Mouse (Mus musculus): ENCODE data around the gene Fabp6. TPM values are rescaled to one million over a fixed set of nuclear protein-coding genes. Genes with fewer than 3 reads are reported as not detected.

Fabp6 gene
- polyA plus RNA-seq, 1 experiment from 2014 or later: not detected

DNA sequence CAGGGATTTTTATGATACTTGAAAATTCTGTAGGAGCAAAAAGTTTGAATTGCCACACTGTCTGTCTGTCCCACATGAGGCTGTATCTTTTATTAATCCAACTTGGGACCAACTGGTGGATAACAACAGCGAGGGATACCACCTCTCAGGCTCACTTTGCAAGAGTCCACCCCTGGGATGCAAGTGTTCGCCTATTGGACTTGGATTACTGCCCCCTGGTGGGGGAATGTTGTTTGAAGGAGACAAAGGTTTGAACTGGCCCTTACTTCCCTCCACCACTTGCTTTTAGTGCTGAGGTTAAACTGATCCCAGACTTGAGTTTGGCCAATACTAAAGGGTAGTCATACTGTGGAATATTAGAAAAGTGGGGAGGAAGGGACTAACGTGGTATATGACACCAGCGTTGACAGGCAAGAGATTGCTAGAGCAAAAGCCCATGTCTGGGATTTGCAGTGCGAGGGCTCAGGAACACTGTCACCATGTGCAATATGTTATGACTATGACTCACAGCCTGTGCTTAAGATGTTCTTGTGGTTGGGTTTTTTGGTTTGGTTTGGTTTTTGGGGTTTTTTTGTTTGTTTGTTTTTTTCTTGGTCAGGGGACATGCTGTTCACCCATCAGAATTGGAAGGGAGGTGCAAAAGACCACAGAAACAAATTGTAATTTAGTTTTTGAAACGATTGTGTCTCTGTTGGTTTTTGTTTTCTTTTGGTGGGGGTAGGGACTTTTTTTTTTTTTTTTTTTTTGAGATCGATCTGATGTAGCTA is 14.8 kb downstream of the Fabp6 start, which contains the start of gene 4933415A04Rik:
Gene 4933415A04Rik, plus strand, starts transcription at position 717 of the 767 bp plus-strand sequence.
- H3K36me3 ChIP-seq: peaks cover 30% of the 10 kb centered on the region; the same call in 1 of the 2 replicates
- H3K4me3 ChIP-seq: no peak within 1 kb of the TSS
- H3K9ac ChIP-seq: no peak within 1 kb of the TSS
- H3K4me2 ChIP-seq: no peak within 1 kb of the TSS
- peak; percentile 35; the same call in 1 of the 2 replicates for ATAC-seq (replicated peaks; ENCODE audit: insufficient number of reproducible peaks, insufficient read depth, low FRiP score, low read depth)
- H3K9me3 ChIP-seq (replicated peaks): no peaks in the 10 kb centered on the region
- H3K27me3 ChIP-seq: no peaks in the 10 kb centered on the region
- no peak within 1 kb of the TSS for H3K27ac ChIP-seq
- 62% methylated on average over 7 of the region's 7 CpGs for WGBS
- H3K4me1 ChIP-seq (replicated peaks): no peaks in the 10 kb centered on the region

DNA sequence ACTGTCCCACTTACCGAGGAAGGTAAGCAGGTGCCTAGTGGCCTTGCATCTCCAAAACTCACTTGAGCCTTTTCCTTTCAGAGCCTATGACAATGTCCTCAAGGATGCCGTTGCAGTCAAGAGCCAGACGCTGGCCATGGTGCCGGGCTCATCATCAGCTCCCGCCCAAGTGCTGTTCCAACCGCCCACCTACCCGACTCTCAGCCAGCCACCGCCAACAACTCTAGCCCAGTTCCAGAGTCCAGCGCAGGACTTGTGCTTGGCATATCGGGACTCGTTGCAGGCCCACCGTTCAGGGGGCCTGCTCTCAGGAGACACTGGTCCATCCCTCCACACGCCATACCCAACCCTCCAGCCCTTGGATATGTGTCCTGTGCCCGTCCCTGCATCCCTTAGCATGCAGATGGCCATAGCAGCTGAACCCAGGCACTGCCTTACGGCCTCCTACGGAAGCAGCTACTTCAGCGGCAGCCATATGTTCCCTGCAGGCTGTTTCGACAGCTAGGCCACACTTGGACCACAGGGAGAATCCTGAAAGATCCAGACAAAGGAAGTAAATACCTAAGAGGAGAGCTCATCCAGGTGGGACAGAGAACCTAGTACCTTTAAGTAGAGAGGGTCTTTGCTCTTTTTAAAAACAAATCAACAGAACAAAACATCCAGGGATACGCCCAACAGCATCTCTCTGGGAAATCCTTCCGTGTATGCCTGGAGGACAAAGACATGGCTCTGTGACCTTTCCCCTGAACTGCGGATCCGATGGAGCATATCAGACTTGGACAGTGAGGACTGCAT is 15.9 kb downstream of the Fabp6 start:
- H3K4me2 ChIP-seq: no peak overlapping the region
- WGBS: 86% methylated on average over 22 of the region's 22 CpGs
- ATAC-seq (replicated peaks; ENCODE audit: insufficient number of reproducible peaks, insufficient read depth, low FRiP score, low read depth): no peak
- H3K27me3 ChIP-seq: no peaks in the 10 kb centered on the region
- no peak overlapping the region for H3K9ac ChIP-seq
- H3K4me3 ChIP-seq: no peak overlapping the region
- no peaks in the 10 kb centered on the region for H3K9me3 ChIP-seq (replicated peaks)
- H3K27ac ChIP-seq: no peak overlapping the region
- no peaks in the 10 kb centered on the region for H3K4me1 ChIP-seq (replicated peaks)
- H3K36me3 ChIP-seq: peaks cover 38% of the 10 kb centered on the region; the same call in 1 of the 2 replicates

GRCm38 (mm10) chr11:43577713-43578478 is 23.4 kb downstream of the Fabp6 start:
- Histone ChIP-seq H3K27ac (no peak overlapping the region), H3K27me3 (no peaks in the 10 kb centered on the region), H3K9ac (no peak overlapping the region), H3K4me1 (replicated peaks) (peaks cover 16% of the 10 kb centered on the region), H3K36me3 (peaks cover 19% of the 10 kb centered on the region; the same call in 1 of the 2 replicates), H3K4me3 (no peak overlapping the region), H3K9me3 (replicated peaks) (no peaks in the 10 kb centered on the region), H3K4me2 (no peak overlapping the region)
- ATAC-seq (replicated peaks; ENCODE audit: insufficient number of reproducible peaks, insufficient read depth, low FRiP score, low read depth): peak; percentile 62; the same call in 1 of the 2 replicates
- WGBS: 67% methylated on average over 11 of the region's 11 CpGs

GRCm38 (mm10) chr11:43575376-43576151 is 25.8 kb downstream of the Fabp6 start:
- Histone ChIP-seq H3K4me3 (no peak overlapping the region), H3K36me3 (peaks cover 8% of the 10 kb centered on the region; the same call in 1 of the 2 replicates), H3K9me3 (replicated peaks) (no peaks in the 10 kb centered on the region), H3K4me2 (peak overlapping the region; percentile 22; the same call in 1 of the 2 replicates), H3K9ac (no peak overlapping the region), H3K27me3 (no peaks in the 10 kb centered on the region), H3K4me1 (replicated peaks) (peaks cover 34% of the 10 kb centered on the region), H3K27ac (peak overlapping the region; percentile 74)
- ATAC-seq (replicated peaks; ENCODE audit: insufficient number of reproducible peaks, insufficient read depth, low FRiP score, low read depth): 0 out of 2 replicates have a peak, but pooled peaks have one; percentile 9
- 28% methylated on average over 9 of the region's 9 CpGs for WGBS

GRCm38 (mm10) chr11:43575061-43575375 is 26.3 kb downstream of the Fabp6 start:
- WGBS: 24% methylated on average over 3 of the region's 3 CpGs
- Histone ChIP-seq H3K27ac (peak overlapping the region; percentile 74), H3K9me3 (replicated peaks) (no peaks in the 10 kb centered on the region), H3K9ac (no peak overlapping the region), H3K27me3 (no peaks in the 10 kb centered on the region), H3K4me2 (0 out of 2 replicates have a peak overlapping the region, but pooled peaks have one; percentile 22), H3K4me1 (replicated peaks) (peaks cover 40% of the 10 kb centered on the region), H3K4me3 (no peak overlapping the region), H3K36me3 (peaks cover 3% of the 10 kb centered on the region; the same call in 1 of the 2 replicates)
- 0 out of 2 replicates have a peak, but pooled peaks have one; percentile 4 for ATAC-seq (replicated peaks; ENCODE audit: insufficient number of reproducible peaks, insufficient read depth, low FRiP score, low read depth)

DNA sequence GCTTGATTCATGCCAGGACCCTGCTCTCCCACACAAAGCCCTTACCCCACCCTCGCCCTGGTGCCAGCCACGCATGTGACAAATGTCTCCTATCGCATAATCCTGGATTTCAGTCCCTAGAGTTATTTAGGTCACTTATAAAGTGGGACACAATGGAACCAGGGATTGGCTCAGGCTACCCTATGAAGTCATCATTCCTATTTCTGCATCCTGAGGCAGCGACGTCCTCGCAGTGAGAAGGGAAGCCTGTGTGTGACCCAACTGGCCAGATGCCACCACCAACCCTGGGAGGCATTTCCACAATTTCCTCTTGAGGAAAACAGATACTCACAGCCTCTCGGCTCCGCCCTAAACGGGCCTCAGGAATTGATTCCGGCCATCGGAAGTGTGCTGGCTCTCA is 31.7 kb downstream of the Fabp6 start:
- peaks cover 74% of the 10 kb centered on the region for H3K4me1 ChIP-seq (replicated peaks)
- no peaks in the 10 kb centered on the region for H3K36me3 ChIP-seq
- no peaks in the 10 kb centered on the region for H3K27me3 ChIP-seq
- peak overlapping the region; percentile 90 for H3K27ac ChIP-seq
- ATAC-seq (replicated peaks; ENCODE audit: insufficient number of reproducible peaks, insufficient read depth, low FRiP score, low read depth): peak; percentile 85
- no peaks in the 10 kb centered on the region for H3K9me3 ChIP-seq (replicated peaks)
- 0 out of 2 replicates have a peak overlapping the region, but pooled peaks have one; percentile 14 for H3K9ac ChIP-seq
- no peak overlapping the region for H3K4me3 ChIP-seq
- H3K4me2 ChIP-seq: peak overlapping the region; percentile 28; the same call in 1 of the 2 replicates
- 23% methylated on average over 11 of the region's 11 CpGs for WGBS

GRCm38 (mm10) chr11:43569188-43569587 is 32.2 kb downstream of the Fabp6 start:
- Histone ChIP-seq H3K4me3 (no peak overlapping the region), H3K9me3 (replicated peaks) (no peaks in the 10 kb centered on the region), H3K4me2 (0 out of 2 replicates have a peak overlapping the region, but pooled peaks have one; percentile 7), H3K27ac (peak overlapping the region; percentile 90), H3K27me3 (no peaks in the 10 kb centered on the region), H3K4me1 (replicated peaks) (peaks cover 78% of the 10 kb centered on the region), H3K36me3 (no peaks in the 10 kb centered on the region), H3K9ac (0 out of 2 replicates have a peak overlapping the region, but pooled peaks have one; percentile 14)
- WGBS: 44% methylated on average over 5 of the region's 5 CpGs
- 0 out of 2 replicates have a peak, but pooled peaks have one; percentile 9 for ATAC-seq (replicated peaks; ENCODE audit: insufficient number of reproducible peaks, insufficient read depth, low FRiP score, low read depth)

DNA sequence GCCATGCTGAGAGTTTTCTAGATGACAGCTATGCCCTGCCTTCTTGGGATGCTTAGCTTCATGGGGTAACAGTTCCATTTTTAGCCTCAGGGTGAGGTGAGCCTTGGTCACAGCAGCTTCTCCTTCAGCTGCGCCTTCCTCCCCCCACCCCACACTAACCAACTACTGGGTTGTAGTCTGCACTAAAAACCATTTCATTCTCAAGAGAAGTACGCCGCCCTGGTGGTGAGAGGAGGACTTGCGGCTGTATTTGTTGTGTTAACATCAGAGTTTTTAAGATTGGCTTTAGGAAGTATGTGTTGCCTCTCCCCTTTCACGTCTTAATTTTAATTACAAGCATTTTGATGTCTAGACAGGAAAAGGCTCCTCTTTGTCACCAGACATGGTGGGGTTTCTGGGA is 33.1 kb downstream of the Fabp6 start:
- 57% methylated on average over 5 of the region's 5 CpGs for WGBS
- ATAC-seq (replicated peaks; ENCODE audit: insufficient number of reproducible peaks, insufficient read depth, low FRiP score, low read depth): no peak
- peaks cover 87% of the 10 kb centered on the region for H3K4me1 ChIP-seq (replicated peaks)

DNA sequence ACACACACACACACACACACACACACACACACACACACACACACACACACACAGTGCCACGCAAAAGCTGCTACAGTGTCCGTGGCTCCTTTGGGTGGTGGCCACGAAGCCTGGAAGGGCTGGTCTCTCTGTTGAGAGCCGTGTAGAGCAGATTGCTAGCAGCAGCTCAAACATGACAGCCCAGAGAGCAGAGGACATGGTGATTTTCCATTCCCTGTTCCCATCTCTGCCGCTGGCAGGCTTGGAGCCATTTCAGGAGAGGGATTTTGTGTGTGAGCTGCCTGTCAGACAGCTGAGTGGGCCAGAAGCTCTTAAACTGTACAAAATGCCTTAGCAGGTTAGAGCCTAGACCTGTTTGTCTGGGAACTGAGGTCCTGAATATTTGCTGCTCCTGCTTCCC is 34.6 kb downstream of the Fabp6 start:
- Histone ChIP-seq H3K36me3 (no peaks in the 10 kb centered on the region), H3K9ac (no peak overlapping the region), H3K4me3 (no peak overlapping the region), H3K27ac (peak overlapping the region; percentile 76), H3K27me3 (no peaks in the 10 kb centered on the region), H3K9me3 (replicated peaks) (no peaks in the 10 kb centered on the region), H3K4me2 (no peak overlapping the region), H3K4me1 (replicated peaks) (peaks cover 80% of the 10 kb centered on the region)
- WGBS: 42% methylated on average over 5 of the region's 5 CpGs
- no peak for ATAC-seq (replicated peaks; ENCODE audit: insufficient number of reproducible peaks, insufficient read depth, low FRiP score, low read depth)

More for the DNA sequence above, 33.1 kb downstream of the Fabp6 start:
- Histone ChIP-seq H3K36me3 (no peaks in the 10 kb centered on the region), H3K4me2 (no peak overlapping the region), H3K27ac (peak overlapping the region; percentile 90), H3K27me3 (no peaks in the 10 kb centered on the region), H3K9ac (no peak overlapping the region), H3K9me3 (replicated peaks) (no peaks in the 10 kb centered on the region), H3K4me3 (no peak overlapping the region)

DNA sequence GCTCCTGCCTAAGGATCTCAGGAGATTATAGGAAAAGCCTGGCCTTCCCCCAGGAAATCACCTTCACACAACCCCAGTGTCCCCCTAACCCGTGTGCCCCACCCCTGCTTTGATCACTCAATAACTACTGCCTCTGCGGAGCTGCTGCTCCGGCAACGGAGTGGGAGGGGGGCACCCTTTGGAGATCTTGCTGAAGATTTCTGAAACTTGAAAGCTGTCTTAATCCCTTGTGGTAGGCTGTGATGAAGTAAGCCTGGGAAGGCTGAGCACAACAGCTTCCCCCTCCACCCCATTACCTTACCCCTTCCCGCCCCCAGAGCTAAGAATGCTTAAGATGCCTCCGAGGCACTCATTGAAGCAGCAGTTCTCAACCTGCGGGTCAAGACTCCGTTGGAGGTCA is 35.5 kb downstream of the Fabp6 start:
- no peak for ATAC-seq (replicated peaks; ENCODE audit: insufficient number of reproducible peaks, insufficient read depth, low FRiP score, low read depth)
- 25% methylated on average over 8 of the region's 8 CpGs for WGBS
- no peak overlapping the region for H3K9ac ChIP-seq
- no peak overlapping the region for H3K4me3 ChIP-seq
- no peaks in the 10 kb centered on the region for H3K27me3 ChIP-seq
- H3K9me3 ChIP-seq (replicated peaks): no peaks in the 10 kb centered on the region
- H3K27ac ChIP-seq: peak overlapping the region; percentile 76
- peaks cover 77% of the 10 kb centered on the region for H3K4me1 ChIP-seq (replicated peaks)
- no peaks in the 10 kb centered on the region for H3K36me3 ChIP-seq
- H3K4me2 ChIP-seq: no peak overlapping the region
